Mouse (Mus musculus) right cerebral cortex, postnatal 14 days (tissue): ENCODE measurements around the gene Wdfy3.
"Not testable (repeated sequence)": the region's sequence is repeated elsewhere in the genome, so short reads cannot be mapped to it uniquely, and the experiment has no call there.

Experiments
- DNase-seq: peaks from one replicate; pipeline ENCODE4 v3.0.0; 2022

Wdfy3 gene

DNA sequence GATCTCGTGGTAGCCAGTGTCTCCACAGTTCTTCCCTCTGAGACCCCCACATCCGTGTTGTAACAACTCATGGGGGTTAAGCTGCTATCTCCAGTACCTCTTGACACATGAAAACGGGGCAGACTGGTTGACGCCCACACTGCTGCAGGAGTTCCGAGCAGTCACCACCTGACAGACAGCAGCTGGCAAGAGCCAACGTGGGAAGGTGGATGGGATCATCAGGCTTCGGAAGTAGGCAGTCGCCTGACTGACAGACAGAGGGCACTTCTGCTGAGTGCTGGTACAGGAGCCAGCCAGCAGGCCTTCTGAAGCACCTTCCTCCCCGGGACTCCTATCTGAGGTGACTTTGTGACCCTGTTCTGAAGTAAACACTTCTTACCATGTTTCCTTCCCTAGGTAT lies 191.3 kb downstream of the Wdfy3 start:
- no peak for DNase-seq

DNA sequence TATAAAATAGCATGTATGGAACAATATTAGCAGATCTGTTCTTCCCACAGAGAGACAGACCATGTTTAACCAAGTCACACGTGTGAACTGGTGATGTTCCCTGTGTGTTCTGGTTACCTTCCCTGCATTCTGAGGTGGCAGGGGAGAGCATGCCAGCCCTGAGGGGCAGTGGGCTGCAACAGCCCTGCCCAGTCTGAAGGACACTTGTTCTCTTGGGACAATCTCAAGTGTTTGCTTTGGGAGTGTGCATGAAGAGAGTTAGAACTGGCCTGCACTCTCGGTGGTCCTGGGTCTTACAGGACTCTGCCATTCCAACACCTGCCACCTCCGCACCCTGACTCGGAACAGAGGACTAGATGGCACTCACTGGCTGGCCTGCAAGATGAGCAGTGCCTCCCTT lies 193.5 kb downstream of the Wdfy3 start:
- DNase-seq: no peak

DNA sequence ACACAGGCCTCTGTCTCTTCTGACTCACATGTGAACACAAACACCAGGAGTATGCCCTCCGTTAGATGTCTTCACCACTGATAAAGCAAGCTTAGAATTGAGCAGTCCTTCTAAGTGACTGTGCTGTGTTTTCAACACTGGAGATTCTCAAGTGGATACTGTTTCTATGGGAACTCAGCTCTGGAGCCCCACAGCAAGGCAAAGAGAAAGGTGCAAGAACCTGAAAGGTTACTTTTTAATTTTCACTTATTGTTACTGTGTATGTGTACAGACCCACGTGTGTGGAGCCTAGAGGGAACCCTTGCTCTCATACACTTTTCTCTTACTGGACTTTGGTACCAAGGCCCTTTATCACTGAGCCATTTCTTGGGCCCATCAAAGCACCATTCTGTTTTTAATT lies 203.0 kb downstream of the Wdfy3 start:
- no peak for DNase-seq

DNA sequence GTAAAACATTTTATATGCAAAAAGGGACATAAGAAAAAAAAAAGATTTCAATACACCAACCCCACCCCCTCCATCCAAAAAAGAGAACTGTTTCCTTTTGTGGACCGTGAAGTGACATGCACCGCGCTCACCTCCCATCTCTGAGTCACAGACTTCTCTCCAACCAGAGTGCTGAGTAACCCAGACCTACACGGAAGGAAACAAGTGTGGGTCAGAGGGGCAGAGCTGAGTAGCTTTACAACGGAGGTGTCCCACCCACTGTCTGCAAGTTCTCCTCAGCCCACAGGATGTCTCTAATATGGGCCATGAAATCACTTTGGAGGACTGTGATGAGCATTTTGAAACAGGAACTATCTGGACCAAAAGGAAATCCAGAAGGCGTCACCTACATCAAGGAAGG lies 205.8 kb downstream of the Wdfy3 start:
- no peak for DNase-seq

DNA sequence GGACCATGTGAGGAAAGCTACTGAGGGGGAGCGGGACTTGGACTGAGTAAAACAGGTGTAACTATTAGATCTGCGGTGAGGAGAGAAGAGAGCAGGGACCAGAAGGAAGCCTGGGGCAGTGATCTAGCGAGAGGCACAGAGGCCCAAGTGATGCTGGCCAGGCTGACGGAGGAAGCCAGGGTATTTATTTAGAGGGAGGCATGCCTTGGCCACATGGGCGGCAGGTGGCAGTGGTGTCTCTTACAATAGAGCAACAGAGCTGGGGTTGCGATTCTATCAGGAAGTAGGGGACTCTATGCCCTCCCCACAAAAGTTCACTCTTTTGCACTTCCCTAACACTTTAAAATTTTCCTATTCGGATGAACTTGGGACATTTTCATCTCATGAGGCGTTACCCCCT lies 207.1 kb downstream of the Wdfy3 start:
- DNase-seq: no peak

DNA sequence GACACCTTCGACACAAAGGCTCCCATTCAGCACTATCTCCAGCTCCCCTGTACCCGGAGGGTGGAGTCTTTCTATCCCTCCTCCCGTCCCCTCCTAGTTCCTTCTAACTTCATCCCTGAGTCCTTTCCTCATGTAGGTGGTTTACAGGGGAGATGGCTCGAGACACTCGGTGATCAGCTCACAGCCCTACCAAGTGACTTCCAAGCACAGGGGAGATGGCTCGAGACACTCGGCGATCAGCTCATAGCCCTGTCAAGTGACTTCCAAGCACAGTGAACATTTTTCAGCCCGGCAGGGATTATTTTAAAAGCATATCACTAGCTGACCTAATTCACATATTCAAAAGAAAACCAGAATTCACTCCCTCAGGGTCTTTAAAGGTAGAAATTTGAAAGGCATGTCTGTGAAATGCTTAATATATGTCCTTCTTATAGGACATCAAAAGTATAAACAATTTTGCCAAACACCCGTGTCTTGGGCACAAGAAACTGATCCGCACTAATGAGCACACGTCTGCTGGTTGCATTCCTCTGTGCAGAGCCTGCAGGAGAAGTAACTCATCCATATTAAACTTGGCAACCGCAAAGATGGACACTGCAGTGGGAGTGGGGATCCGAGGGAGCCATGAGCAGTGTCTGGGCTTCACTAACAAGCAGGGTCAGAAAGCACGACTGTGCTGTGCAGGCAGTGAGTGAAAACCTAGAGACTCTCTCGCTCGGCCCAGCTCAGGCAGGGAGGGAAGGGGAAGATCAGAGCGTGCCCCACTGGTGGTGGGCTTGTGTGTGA lies 207.7 kb downstream of the Wdfy3 start:
- no peak for DNase-seq

DNA sequence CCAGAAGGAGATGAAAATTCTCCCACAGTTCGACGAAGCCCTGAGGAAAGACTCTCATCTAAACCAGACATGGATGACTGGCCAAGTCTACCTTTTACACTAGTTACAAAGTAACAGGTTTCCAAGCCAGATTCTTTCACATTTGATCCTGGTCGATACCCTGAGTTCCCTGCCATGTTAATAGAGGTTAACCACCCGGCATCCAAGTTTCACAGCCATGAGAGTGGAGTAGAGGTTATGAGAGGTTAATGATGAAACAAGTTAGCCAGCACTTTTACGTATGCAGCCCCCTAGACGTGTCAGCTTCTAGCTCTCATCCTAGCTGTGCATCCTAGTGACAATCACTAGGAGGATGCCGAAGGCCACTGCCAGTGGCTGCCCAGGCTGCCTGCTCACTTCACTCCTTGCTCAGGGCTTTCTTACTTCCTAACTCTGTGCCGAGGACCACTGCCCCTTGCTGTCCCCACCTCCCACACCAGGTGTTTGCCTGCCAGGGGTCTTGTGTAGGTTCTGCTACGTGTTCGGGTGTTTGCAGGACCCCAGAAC lies 210.8 kb downstream of the Wdfy3 start:
- DNase-seq: no peak

DNA sequence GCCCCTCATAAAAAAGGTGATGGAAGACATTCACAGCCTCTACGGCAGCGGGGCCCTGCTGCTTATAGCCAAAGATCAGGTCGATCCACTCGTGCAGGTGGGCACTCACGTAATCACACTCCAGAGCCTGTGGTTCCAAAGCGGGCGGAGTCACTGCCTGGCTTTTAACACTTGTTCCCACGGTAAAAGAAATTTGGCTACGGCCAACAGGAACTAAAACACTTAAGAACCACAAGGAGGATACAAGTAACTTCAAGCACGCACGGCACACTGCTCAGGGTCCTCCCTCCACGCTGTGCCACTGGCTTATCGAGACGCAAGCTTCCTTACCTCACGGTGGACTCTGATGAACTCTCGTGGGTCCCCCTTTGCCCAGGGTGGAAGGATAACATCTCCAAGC lies 214.2 kb downstream of the Wdfy3 start:
- DNase-seq: no peak

DNA sequence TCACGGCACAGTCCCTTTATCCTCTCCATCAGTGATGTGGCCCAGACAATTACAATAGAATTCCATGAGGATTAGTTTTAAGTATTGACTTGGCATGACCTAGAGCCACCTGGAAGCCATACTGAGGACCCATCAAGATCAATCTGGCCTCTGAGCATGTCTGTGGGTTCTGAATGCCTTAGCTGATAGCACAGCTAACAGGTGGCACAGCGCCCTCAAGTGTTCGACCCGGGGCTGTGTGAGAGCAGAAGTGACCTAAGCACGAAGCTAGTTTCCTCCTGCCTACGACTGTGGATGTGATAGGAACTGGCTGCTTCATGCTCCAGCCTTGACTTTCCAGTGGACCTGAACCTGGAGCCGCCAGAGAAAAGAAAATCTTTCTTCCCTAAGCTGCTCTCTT lies 215.1 kb downstream of the Wdfy3 start:
- no peak for DNase-seq

DNA sequence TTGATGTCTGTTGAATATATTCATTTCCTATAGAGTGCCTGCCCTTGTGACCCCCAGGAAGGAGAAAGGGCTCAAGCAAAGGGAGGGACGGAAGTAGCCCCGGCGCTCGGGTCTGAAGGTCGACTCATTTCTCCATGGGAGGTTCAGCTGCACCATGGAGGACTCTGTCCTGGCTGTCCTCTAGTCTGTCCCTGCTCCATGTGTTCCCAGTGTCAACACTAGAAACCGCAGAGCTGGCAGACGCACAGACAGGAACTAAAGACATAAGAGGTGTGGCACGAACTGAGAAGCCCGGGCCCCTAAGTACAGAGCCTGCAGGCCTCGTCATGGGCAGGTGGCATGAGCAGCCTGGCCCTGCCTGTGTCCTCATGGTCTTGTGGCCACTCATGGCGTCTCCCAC lies 215.6 kb downstream of the Wdfy3 start:
- no peak for DNase-seq

DNA sequence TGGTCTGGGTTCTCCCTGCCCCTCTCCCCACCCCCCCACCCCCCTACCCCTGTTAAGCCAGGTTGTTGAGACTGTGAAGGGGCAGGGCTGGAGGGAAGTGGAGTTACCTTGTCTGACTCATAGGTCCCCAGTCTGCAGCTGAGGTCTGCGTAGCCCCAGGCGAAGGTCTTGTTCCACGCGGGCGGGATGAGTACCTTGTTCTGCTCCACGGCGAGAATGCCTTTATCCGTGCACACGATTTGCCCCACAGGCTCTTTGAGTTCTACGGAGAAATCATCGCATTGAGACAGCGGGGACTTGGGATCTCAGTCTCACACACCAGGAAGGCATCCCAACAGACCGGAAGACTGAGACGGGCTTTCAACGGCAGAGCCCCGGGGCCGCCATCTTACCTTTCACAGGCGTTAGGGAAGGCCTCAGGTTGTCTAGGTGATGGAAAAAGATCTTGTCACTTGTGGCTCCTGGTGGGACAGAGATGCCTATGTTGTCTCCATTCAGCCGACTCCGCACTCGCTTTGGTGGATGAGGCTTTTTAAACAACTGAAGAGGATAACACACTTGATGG lies 217.5 kb downstream of the Wdfy3 start:
- no peak for DNase-seq

DNA sequence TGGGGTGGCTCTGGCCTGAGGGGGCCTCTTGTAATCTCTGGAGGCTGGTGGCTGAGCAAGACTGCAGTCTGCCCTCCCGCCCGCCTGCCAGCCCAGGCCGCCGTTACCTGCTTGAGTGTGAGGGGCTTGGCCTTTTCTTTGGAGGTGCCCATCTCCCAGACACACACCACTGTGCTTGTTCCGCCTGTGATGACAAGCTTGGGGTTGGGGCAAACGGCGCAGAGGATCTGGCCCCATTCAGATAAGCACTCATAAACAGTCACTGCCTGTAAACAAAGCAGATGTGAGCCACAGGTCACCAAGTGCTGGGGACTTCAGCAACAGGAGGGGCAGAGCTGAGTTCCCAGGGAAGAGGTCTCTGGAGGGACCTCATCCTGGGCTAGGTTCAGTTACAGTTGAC lies 218.6 kb downstream of the Wdfy3 start:
- no peak for DNase-seq

DNA sequence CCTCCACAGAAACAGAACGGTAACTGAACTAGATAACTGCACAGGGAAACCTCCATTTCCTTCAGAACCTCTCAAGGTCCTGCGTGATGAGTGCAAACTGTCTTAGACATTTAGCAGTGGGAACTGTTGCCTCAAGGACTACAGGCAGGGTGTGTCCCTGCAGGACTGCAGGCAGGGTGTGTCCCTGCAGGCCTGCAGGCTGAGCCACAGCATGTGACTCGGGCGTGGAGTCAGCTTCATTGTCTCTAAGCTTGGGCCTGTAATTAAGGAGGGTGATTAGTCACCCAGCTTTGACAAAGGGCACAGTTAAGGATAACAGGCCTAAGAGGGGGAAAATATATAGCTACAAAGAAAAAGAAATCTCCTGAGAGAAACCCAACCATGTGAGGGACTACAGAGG lies 222.0 kb downstream of the Wdfy3 start:
- no peak for DNase-seq

DNA sequence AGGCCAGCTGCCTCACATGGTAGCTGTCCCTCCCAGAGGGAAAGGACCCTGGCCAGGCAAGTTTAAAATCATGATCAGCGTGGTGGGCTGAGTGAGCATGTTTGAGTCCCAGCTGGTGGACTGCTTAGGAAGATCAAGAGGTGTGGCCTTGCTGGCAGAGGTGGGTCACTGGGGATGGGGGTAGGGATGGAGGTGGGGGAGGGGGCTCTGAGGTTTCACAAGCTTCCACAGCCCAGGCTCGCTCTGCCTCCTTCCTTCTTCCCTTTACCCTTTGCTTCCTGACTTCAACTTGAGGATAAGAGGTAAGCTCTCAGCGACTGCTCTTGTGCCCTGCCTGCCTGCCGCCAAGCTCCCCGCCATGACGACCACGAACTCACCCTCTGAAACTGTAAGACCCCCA lies 222.4 kb downstream of the Wdfy3 start:
- DNase-seq: no peak

DNA sequence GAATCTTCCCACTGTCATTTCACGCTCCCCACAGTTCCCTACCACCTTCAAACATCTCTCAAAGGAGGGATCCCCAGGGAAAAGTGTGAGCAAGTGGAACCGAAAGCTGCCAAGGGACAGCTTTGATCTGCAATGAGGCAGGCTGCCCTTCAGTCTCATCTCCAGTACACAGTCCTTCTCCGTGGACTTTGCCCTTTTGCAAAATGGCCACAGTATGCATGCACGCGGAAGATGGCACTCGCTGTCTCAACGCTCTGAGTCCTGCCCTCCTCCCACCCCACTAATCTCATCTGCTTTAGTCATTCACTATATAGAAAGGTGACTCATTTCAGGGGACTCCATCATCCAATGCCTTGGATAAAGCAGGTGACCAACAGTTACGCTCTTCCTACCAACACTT lies 223.8 kb downstream of the Wdfy3 start:
- no peak for DNase-seq

DNA sequence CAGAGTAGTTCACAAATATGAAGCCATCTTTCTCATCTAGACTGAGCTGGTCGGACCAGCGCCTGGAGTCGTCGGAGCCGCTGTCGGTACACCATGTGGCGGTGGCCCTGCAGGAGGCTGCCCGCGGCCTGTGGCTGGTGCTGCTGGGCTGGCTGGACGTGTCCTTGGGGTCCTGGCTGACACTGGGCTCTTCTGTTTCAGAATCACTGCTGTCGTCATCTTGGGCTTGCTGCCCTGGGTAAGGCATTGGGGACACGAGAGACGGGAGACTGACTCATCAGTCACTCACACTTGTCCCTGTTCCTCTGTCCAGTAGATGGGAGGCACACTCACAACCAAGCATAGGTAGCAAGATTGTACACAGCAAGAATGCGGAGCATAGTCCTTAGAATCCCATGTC lies 224.7 kb downstream of the Wdfy3 start:
- DNase-seq: no peak

DNA sequence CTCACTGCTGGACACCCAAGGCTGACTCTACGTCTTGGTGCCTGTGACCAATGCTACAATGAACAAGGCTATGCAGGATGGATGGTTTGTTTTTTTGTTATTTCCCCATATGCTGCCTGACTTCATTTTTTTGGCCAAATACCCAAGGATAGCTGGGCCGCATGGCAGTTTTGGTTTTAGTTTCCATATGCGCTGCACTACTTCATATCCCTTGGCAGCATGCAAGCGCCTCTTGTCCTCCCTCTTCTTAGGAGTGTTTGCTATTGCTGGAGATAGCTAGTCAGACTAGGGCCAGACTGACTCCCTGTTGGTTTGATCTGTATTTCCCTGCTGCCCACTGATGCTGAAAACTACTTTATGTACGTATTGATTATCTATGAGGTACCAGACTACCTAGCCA lies 229.2 kb downstream of the Wdfy3 start:
- no peak for DNase-seq

DNA sequence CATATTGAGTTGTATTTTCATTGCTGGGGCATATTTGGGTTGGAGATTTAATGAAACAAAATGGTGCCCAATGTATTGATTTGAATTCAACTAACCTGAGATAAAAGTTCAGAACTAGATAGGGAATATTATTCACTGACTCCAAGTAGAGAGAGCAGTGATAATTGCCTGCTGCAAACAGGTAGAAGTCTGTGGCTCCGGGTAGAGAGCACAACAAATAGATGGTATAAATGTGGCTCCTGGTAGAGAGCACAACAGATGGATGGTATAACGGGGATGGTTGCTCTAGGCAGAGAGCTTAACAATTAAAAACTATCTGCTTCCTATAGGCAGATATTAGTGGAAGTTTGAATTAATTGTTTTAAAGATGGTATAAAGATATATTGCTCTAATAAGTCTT lies 232.1 kb downstream of the Wdfy3 start:
- not testable (repeated sequence) for DNase-seq

DNA sequence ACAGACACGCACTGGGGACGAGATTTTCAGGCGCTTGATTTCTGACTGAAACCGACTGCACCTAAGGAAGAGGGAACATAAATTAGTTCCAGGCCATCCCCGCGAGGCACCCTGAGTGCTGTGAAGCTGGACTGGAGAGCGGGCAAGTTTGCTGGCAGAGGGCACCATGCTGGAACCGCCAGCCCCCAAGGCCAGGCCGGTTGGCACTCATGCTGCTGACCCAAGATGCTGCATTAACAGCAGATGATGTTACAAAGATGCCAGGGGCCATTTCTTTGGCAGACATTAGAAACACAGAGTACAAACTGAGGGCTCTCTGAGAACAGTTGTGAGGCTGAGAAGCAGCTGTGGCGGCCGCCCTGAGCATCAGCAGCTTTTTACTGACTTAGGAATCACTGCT lies 233.5 kb downstream of the Wdfy3 start:
- no peak for DNase-seq

DNA sequence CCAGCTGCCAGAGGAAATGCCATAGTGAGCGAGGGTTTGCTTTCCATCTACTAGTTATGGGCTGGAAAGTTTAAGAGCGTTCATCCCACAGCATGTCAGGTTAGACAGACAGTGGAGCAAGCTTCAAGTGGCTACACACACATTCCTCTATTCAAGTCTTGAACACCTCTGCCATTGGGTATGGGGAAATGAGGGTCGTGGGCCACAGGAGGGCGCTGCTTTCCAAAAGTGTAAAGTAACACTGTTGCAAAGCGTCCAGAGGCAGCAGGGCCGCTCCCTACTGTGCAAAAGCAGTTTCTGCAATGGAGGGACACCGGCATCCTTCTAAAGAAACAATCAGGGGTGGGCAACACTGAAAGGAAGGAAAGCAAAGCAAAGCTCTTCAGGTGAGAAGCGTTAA lies 235.8 kb downstream of the Wdfy3 start:
- DNase-seq: no peak

DNA sequence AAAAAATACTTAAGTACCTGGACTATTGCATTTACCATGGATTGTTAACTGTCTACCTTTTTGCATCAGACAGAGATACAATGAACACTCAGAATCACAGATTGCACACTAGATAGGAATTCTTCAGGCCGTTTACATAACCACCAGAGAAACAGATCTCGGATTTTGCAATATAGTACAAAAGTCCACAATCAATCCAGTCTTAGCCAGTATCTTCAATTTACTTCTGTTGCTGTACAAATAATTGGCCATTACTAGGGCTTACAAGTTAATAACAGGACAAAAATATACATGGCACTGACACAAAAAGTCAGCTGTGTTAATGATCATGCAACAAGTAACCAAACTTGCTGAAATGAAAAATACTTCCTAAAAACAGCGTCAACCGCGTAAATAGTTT lies 236.7 kb downstream of the Wdfy3 start:
- DNase-seq: no peak

DNA sequence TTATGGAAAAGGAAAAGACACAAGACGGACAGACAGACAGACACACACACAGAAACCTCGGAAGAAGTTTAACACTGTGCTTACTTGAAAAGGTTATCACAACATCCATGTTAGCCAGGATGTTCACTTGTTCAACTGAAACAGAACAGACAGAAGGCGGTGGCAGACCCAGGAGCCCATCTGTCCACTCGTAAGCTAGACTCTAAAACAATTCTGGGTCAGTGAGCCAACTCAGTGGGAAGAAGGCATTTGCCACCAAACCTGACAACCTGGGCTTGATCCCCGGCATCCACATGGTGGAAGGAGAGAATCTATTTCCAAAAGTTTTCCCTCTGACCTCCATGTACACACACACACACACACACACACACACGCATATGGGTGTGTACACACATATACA lies 237.7 kb downstream of the Wdfy3 start:
- no peak for DNase-seq

DNA sequence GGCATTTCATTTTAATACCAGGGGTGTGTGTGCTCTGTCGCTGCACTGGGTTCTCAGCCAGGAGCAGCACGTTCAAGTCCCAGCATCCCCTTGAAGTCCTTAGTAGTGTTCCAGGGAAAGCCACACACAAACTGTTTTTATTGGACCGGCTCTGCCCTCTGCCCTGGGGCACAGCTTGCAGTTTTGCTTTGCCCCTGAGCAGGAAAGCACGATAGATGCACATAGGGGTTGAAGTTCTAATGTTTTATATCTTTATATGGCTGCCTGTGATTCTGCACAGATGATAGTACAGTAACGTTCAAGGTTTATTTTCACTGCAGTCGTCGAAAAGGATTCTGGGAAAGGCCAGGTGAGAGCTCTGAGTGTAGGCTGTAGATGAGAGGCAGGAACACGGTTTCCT lies 239.5 kb downstream of the Wdfy3 start:
- no peak for DNase-seq

DNA sequence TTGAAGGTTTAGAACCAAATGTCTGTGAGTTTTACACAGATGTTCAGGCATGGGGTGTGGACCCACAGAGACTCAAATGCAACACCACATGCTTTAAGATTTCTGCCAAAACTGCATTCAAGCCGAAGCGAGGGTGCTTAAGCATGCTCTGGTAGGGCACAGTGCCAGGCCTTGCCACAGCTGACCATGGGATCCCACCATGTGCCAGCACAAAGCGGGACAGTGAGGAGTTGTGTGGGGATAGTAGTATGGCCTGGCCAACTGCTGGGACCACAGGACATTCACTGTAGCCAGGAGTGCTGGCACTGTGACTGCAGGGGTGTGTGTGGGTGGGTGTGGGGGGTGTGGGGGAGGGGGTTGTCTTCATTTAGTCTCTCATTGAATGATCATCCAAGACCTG lies 240.8 kb downstream of the Wdfy3 start:
- DNase-seq: no peak

DNA sequence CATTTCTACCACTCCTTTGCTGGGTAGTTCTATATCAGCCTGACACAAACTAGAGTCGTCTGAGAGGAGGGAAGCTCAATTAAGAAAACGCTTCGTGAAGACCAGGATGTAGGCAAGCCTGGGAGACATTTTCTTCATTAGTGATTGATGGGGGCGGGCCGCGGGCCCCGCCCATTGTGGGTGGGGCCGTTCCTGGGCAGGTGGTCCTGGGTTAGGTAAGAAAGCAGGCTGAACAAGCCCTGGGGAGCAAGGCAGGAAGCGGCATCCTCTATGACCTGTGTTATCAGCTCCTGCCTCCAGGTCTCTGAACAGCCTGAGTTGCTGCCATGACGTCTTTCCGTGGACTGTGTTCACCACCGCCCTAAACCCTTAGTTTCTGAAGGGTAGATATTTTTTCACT lies 242.2 kb downstream of the Wdfy3 start:
- DNase-seq: no peak
